Mouse (Mus musculus) intestine, embryonic 16.5 days (tissue): ENCODE measurements around the gene Adk. TPM values are rescaled to one million over a fixed set of nuclear protein-coding genes. Genes with fewer than 3 reads are reported as not detected.

Experiments
- ATAC-seq: fragments of 200-750 bp; cut with Nextera tagmentation; 2 replicates; pipeline ENCODE4 v1.8.0; 2017; ENCODE audit warnings: moderate TSS enrichment, moderate library complexity
- H3K27ac ChIP-seq: fragments of 300-500 bp; sonication (generic); 2 replicates; pipeline ENCODE4 v1.5.1; 2014; ENCODE audit warnings: mild to moderate bottlenecking, low read length
- H3K27me3 ChIP-seq: fragments of 300-500 bp; sonication (generic); replicated peaks from 2 replicates; pipeline ENCODE4 v1.6.1; 2014; ENCODE audit warnings: low read length, control low read depth, mixed read lengths; ENCODE audit not compliant: control insufficient read depth, insufficient read depth
- H3K36me3 ChIP-seq: fragments of 300-500 bp; sonication (generic); 2 replicates; pipeline ENCODE4 v1.6.1; 2014; ENCODE audit warnings: low read length, control low read depth; ENCODE audit not compliant: control insufficient read depth, insufficient read depth
- H3K4me1 ChIP-seq: fragments of 300-500 bp; sonication (generic); 2 replicates; pipeline ENCODE4 v1.6.1; 2014; ENCODE audit warnings: low read length, control low read depth, mixed read lengths; ENCODE audit not compliant: control insufficient read depth, insufficient read depth
- H3K4me2 ChIP-seq: fragments of 300-500 bp; sonication (generic); 2 replicates; pipeline ENCODE4 v1.6.1; 2014; ENCODE audit warnings: low read depth, low read length, control low read depth
- H3K4me3 ChIP-seq: fragments of 300-500 bp; sonication (generic); 2 replicates; pipeline ENCODE4 v1.5.1; 2014; ENCODE audit warnings: mild to moderate bottlenecking, low read length
- H3K9ac ChIP-seq: fragments of 300-500 bp; sonication (generic); 2 replicates; pipeline ENCODE4 v1.6.1; 2014; ENCODE audit warnings: low read depth, low read length
- H3K9me3 ChIP-seq: fragments of 300-500 bp; sonication (generic); 2 replicates; pipeline ENCODE4 v1.6.1; 2016; ENCODE audit warnings: low read length, control low read depth; ENCODE audit not compliant: control insufficient read depth
- WGBS: fragments of 180-500 bp; shearing (Covaris S2); extraction: QIAGEN DNeasy Blood & Tissue Kit; methylation state at CpG from one replicate; pipeline ENCODE4 v1.1.7; 2014; 5-methylcytosine and 5-hydroxymethylcytosine counted together
- polyA plus RNA-seq: library from polyadenylated mRNA; unstranded; fragments of >200 nt; fragmentation: Nextera tagmentation; extraction: Ambion mirVana; gene quantifications from 2 replicates; pipeline ENCODE4 v1.2.1, GENCODE M21; 2015

Adk gene
- polyA plus RNA-seq, 1 experiment from 2014 or later = 244 TPM

- no peaks in the 10 kb centered on the region for H3K27me3 ChIP-seq
- no peak overlapping the region for H3K27ac ChIP-seq
- no peak overlapping the region for H3K4me3 ChIP-seq
- no peaks in the 10 kb centered on the region for H3K9me3 ChIP-seq
- no peaks in the 10 kb centered on the region for H3K36me3 ChIP-seq
- peaks cover 11% of the 10 kb centered on the region; the same call in 1 of the 2 replicates for H3K4me1 ChIP-seq
- WGBS = 89% methylated on average over 4 of the region's 4 CpGs
- ATAC-seq = no peak
- no peak overlapping the region for H3K9ac ChIP-seq
- H3K4me2 ChIP-seq = no peak overlapping the region
Observed at GRCm38 (mm10) chr14:21102666-21103203, 50.4 kb downstream of the Adk start.

GRCm38 (mm10) chr14:21105049-21105448, 52.7 kb downstream of the Adk start:
- Histone ChIP-seq H3K9me3 (no peaks in the 10 kb centered on the region), H3K9ac (no peak overlapping the region), H3K4me1 (peaks cover 4% of the 10 kb centered on the region; the same call in 1 of the 2 replicates), H3K27me3 (no peaks in the 10 kb centered on the region), H3K4me3 (no peak overlapping the region), H3K4me2 (no peak overlapping the region), H3K27ac (no peak overlapping the region), H3K36me3 (no peaks in the 10 kb centered on the region)
- ATAC-seq = no peak

GRCm38 (mm10) chr14:21106582-21106981, 54.2 kb downstream of the Adk start:
- H3K27ac ChIP-seq = no peak overlapping the region
- no peak for ATAC-seq
- no peak overlapping the region for H3K4me2 ChIP-seq
- H3K4me1 ChIP-seq = peaks cover 1% of the 10 kb centered on the region; the same call in 1 of the 2 replicates
- no peak overlapping the region for H3K9ac ChIP-seq
- no peaks in the 10 kb centered on the region for H3K9me3 ChIP-seq
- no peaks in the 10 kb centered on the region for H3K36me3 ChIP-seq
- H3K4me3 ChIP-seq = no peak overlapping the region
- 77% methylated on average over 8 of the region's 8 CpGs for WGBS
- H3K27me3 ChIP-seq = no peaks in the 10 kb centered on the region

- Histone ChIP-seq H3K9me3 (no peaks in the 10 kb centered on the region), H3K4me2 (no peak overlapping the region), H3K36me3 (no peaks in the 10 kb centered on the region), H3K4me3 (no peak overlapping the region), H3K27me3 (no peaks in the 10 kb centered on the region), H3K4me1 (no peaks in the 10 kb centered on the region), H3K27ac (no peak overlapping the region), H3K9ac (no peak overlapping the region)
- WGBS = 76% methylated on average over 3 of the region's 3 CpGs
- ATAC-seq = no peak
Observed at GRCm38 (mm10) chr14:21107551-21107950, 55.2 kb downstream of the Adk start.

DNA sequence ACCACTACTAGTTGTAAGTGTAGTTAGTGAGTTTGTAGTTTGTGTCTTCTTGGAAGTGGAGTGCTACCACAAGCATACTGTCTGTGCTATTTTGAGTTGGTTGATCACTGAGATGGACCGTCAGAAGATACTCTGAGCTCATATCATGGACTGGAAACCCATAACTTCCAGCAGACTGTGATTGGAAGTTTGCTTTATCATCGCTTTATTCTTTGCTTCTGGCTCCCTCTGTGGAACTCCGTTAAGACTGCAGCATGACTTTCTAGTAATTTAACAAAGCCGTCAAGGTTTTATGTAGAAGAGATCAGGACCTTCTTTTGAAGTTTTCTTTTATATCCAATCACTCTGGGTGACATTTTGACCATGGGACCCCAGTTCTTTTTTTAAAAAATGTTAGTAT, 58.1 kb downstream of the Adk start:
- H3K4me3 ChIP-seq = no peak overlapping the region
- WGBS = 73% methylated on average over 4 of the region's 4 CpGs
- no peaks in the 10 kb centered on the region for H3K36me3 ChIP-seq
- no peaks in the 10 kb centered on the region for H3K27me3 ChIP-seq
- ATAC-seq = no peak
- no peak overlapping the region for H3K4me2 ChIP-seq
- H3K9ac ChIP-seq = no peak overlapping the region
- no peaks in the 10 kb centered on the region for H3K4me1 ChIP-seq
- H3K9me3 ChIP-seq = no peaks in the 10 kb centered on the region
- no peak overlapping the region for H3K27ac ChIP-seq

GRCm38 (mm10) chr14:21111500-21111899, 59.1 kb downstream of the Adk start:
- no peaks in the 10 kb centered on the region for H3K36me3 ChIP-seq
- no peak for ATAC-seq
- H3K27ac ChIP-seq = no peak overlapping the region
- H3K4me2 ChIP-seq = no peak overlapping the region
- H3K9me3 ChIP-seq = no peaks in the 10 kb centered on the region
- no peak overlapping the region for H3K9ac ChIP-seq
- no peaks in the 10 kb centered on the region; the same call in 1 of the 2 replicates for H3K4me1 ChIP-seq
- H3K4me3 ChIP-seq = no peak overlapping the region
- no peaks in the 10 kb centered on the region for H3K27me3 ChIP-seq
- WGBS = 88% methylated on average over 1 of the region's 1 CpGs

- 80% methylated on average over 5 of the region's 5 CpGs for WGBS
- no peak for ATAC-seq
- H3K36me3 ChIP-seq = no peaks in the 10 kb centered on the region
- H3K9ac ChIP-seq = no peak overlapping the region
- no peaks in the 10 kb centered on the region; the same call in 1 of the 2 replicates for H3K4me1 ChIP-seq
- no peak overlapping the region for H3K4me3 ChIP-seq
- H3K27ac ChIP-seq = 0 out of 2 replicates have a peak overlapping the region, but pooled peaks have one; percentile 18
- no peaks in the 10 kb centered on the region for H3K9me3 ChIP-seq
- no peak overlapping the region for H3K4me2 ChIP-seq
- no peaks in the 10 kb centered on the region for H3K27me3 ChIP-seq
Observed at GRCm38 (mm10) chr14:21112174-21112573, 59.8 kb downstream of the Adk start.

DNA sequence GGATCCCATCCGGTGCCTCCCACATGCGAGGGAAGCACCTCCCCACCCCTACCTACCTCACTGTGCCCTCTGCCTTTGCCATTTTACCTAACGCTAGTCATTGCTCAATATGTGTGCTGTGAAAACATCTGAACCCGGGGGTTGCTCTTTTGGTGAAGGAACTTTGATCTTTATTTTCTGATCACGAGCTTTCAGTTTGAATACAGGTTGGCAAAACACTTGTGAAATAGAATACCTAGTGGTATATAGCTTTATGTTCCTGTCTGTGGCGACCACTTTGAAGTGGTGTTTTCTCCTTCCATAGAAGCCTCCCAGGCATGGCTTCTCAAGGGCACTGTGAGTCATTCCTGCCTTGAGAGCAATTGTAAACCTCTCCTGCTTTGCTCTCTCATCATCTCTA, 60.4 kb downstream of the Adk start:
- peak; percentile 76 for ATAC-seq
- H3K27me3 ChIP-seq = no peaks in the 10 kb centered on the region
- H3K4me3 ChIP-seq = no peak overlapping the region
- H3K9me3 ChIP-seq = no peaks in the 10 kb centered on the region
- no peak overlapping the region for H3K4me2 ChIP-seq
- no peaks in the 10 kb centered on the region; the same call in 1 of the 2 replicates for H3K4me1 ChIP-seq
- no peak overlapping the region for H3K9ac ChIP-seq
- H3K36me3 ChIP-seq = no peaks in the 10 kb centered on the region
- H3K27ac ChIP-seq = peak overlapping the region; percentile 45; the same call in 1 of the 2 replicates
- WGBS = 62% methylated on average over 6 of the region's 6 CpGs

- Histone ChIP-seq H3K36me3 (no peaks in the 10 kb centered on the region), H3K4me2 (no peak overlapping the region), H3K4me1 (no peaks in the 10 kb centered on the region; the same call in 1 of the 2 replicates), H3K9me3 (no peaks in the 10 kb centered on the region), H3K9ac (no peak overlapping the region), H3K4me3 (no peak overlapping the region), H3K27me3 (no peaks in the 10 kb centered on the region), H3K27ac (no peak overlapping the region)
- no peak for ATAC-seq
Observed at GRCm38 (mm10) chr14:21114339-21114738, 62.0 kb downstream of the Adk start.

GRCm38 (mm10) chr14:21115318-21115717, 62.9 kb downstream of the Adk start:
- WGBS = 21% methylated on average over 4 of the region's 4 CpGs
- H3K9ac ChIP-seq = no peak overlapping the region
- no peaks in the 10 kb centered on the region for H3K36me3 ChIP-seq
- H3K4me3 ChIP-seq = no peak overlapping the region
- peak; percentile 51 for ATAC-seq
- no peaks in the 10 kb centered on the region; the same call in 1 of the 2 replicates for H3K4me1 ChIP-seq
- no peaks in the 10 kb centered on the region for H3K9me3 ChIP-seq
- peak overlapping the region; percentile 30 for H3K27ac ChIP-seq
- H3K4me2 ChIP-seq = peak overlapping the region; percentile 1; the same call in 1 of the 2 replicates
- no peaks in the 10 kb centered on the region for H3K27me3 ChIP-seq
